Mouse (Mus musculus): Measurements from ENCODE around the gene Gm20388.

Gm20388 gene

DNA sequence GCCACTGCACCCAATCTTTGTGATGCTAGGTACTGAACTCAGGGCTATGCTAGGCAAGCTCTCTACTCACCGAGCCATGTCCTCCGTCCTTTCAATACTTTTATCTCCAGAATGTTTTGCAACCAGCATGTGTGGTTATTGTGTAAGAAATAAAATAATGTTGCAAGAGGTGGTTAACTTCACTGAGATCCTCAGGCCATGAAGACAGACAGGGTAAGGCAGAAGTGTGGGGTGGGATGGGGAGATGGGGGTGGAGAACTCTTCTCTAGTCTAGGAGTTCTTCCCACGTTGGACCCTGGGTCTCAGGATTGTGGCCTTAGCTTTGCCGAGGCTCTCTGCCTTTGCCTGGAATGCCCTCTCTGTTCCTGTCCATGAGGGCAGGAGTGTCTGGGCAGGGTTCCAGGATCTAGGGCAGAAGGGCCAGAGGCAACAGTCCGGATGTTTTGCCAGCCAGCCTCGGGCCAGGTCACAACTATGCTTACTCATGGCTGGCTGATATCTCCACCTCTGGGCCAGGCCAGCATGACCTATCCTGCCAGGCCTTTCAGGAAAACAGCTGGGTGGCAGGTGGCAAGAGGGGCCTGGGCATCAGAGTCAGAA, 1785.0 kb downstream of the Gm20388 start:
- DNase-seq (ENCODE audit: low spot score in 2 of 2), result no peak

DNA sequence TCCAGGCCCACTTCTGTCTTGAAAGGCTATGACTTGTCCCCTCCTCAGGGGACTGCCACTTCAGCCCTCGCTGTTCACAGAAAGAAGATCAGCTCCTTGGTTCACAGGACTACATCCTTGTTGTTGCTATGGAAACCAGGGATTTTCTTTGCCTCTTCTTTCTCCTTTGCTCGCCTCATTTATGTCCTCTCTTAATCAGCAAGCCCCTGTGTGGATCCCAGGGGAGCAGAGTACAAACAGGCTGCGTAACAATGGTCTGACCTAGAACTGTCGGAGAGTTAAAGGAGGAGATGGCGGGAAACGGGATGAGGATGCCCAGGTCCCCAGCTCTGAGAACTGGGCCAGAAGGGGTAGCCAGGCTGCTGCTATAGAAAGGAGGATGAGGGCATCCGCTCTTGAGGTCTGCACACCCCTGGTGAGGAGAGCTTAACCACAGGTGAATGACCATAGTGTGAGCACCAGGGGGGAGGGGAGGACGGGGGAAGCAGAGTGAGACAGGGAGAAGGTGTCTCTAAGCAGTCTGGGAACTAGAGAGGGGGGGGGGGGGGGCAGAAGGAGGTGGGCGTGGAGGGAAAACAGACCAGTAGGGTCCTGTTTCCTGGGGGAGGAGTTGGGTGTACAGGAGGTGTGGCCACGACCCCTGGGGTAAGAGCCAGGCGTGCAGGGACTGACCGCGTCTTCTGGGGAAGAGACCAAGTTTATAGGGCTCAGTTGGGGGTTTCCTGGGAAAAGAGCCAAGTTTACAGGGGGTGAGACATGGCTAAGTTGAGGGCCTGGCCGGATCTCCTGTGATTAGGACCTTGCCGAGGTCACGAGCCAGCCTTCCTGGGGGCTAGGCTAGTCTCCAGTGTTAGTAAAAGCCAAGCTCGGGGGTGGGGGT, 1787.3 kb downstream of the Gm20388 start:
- DNase-seq (ENCODE audit: low spot score in 2 of 2), result no peak

DNA sequence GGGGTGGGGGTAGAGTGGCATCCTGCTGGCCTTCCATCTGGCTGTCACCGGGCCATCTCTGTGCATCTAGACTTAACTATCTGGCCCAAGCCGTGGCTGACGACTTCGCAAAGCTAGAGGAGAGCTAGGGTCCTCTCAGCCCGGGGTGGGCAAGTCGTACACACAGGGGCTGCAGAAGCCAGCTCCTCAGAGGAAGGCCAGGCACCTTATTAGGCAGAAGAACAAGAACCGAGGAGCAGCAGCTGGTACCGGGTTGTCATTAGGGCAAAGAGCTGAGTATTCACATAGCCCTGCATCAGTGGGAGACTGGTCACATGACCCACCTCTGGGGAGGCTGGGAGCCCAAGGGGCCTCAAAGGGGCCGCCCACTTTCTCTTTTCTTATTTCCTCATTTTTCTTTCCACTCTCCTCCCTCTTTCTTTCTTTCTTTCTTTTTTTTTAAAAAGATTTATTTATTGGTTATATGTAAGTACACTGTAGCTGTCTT, 1788.0 kb downstream of the Gm20388 start:
- no peak for DNase-seq (ENCODE audit: low spot score in 2 of 2)

- no peak for DNase-seq (ENCODE audit: low spot score in 2 of 2)
Measured at GRCm38 (mm10) chr8:121699936-121700335, 1789.3 kb downstream of the Gm20388 start.

DNA sequence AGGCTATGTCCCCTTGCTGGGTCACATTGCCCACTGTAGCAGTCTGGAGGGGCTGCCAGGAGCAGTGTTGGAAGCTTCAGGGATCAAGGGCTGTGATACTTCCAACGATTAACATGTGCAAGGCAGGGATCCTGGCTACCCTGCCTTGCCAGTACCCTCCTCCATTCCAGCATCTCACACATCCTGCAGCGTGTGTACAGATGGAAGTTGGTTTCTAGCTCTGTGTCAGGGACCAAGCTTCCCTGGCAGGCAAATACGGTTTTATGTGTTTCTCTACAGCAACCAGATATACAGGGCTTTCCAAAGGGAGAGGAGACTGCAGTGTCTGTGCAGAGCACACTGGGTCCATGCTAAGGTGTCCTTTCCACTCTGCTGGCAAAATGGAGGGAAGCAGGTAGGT, 1794.5 kb downstream of the Gm20388 start:
- DNase-seq (ENCODE audit: low spot score in 2 of 2), result no peak

DNA sequence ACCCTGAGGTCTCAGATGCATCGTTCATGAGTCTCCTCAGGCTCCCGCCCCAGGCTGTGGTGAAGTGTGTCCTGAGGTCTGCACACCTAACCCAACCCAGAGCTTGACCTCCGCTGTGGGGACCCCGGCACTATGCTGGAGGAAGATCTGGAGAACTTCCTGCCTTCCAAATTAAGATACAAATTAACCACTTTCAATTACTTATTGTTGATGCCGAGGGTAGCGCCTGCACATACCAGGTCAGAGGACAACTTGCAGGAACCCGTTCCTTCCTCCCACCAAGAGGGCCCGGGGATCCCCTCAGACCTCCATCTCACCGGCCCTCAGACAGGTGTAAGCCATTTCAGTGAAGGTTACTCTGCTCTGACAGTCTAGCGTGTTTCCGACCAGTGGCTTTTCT, 1796.3 kb downstream of the Gm20388 start:
- DNase-seq (ENCODE audit: low spot score in 2 of 2), result no peak

DNA sequence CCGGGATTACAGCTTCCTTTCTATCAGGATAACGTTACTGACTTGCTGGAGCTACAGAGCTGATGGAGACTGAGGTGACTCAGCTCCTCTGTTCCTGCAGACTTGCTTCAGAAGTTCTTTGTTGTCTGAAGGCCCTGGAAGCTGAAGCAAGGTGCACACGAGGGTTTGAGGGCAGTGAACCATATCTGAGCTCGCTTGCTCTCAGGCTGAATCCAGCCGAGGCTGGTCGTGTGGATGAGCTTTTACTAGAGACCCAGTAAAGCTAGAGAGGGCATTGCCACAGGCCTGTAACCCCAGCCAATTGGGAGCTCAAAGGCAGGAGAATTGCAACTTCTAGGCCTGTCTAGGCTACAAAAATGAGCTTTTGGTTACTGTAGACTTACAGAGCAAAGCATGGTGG, 1797.8 kb downstream of the Gm20388 start:
- DNase-seq (ENCODE audit: low spot score in 2 of 2), result no peak

- DNase-seq (ENCODE audit: low spot score in 2 of 2), result no peak
Measured at GRCm38 (mm10) chr8:121717502-121717901, 1806.9 kb downstream of the Gm20388 start.

DNA sequence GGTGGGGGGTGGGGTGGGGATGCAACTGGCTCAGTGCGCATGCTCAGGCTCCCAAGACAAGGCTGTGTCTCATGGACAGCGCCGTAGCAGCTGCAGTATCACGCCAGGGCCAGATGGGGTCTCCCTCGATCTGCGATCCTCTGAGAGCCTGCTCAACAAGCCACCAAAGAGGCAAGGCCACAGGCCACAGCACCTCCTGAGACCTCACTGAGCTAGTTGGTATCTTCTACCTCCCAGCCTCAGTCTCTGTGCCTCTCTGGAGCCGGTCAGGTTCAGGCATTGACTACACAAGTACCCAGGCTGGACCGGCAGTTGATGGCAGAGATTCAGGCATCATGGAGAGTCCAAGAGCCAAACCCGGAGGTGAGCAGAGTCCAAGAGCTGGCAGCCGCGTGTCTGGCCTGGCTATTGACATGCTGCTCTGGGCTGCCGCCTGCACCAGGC, 1807.4 kb downstream of the Gm20388 start:
- peak; percentile 88 to 91 for DNase-seq (ENCODE audit: low spot score in 2 of 2)

DNA sequence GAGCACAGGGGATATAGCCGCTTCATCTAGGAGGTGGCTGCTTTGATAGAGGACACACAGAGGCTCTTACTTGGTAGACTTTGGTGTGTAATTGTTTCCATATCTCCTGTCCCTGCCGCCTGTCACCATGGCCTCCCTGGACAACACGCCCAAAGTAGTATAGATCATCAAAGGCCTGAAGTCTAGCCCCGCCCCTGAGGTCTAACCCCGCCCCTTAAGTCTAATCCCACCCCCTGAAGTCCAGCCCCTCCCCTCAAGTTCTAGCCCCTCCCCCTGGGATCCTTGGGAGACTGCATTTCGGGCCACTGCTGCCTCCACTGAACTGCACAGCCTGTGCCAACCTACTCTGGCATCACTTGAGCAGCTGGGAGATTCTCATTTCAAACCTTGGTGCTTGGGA, 1808.3 kb downstream of the Gm20388 start:
- DNase-seq (ENCODE audit: low spot score in 2 of 2), result no peak

- DNase-seq (ENCODE audit: low spot score in 2 of 2), result no peak
Measured at GRCm38 (mm10) chr8:121721072-121721471, 1810.4 kb downstream of the Gm20388 start.

GRCm38 (mm10) chr8:121723846-121724245, 1813.2 kb downstream of the Gm20388 start:
- no peak for DNase-seq (ENCODE audit: low spot score in 2 of 2)

DNA sequence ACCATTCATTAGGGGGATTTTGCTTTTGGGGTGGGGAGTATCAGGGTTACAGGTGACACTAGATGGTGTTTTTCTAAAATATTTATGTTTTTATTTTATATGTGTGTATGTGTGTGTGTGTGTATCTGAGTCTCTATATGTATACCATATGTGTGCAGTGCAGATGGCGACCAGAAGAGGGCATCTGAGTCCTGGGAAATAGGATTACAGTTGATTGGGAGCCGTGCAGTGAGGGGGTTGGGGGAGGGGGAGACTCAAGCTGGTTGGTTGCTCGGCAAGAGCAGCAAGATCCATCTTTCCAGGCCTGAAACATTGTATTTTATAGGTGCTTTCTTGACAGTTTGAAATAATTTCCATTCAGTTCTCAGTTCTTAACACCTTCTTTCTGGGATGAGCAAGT, 1816.5 kb downstream of the Gm20388 start:
- DNase-seq (ENCODE audit: low spot score in 2 of 2), result no peak

DNA sequence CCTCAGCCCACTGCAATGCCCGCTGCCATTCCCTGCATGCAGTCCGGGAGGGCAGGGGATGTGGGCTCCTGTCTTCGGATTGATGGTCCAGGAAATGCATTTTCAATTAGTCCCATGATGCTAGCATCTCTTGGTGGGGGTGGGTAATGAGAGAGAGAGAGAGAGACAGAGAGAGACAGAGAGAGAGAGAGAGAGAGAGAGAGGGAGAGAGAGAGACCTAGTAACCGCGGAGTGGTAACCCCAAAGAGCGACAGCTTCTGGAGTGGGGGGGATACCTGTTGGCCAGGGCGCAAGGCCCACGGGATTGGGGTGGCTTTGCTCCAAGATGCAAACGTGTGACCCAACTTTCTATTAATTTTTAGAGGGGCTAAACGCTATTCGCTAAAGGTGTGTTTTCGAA, 1818.7 kb downstream of the Gm20388 start, which contains the start of gene Jph3:
Gene Jph3 (plus strand): TSS at position 301 of the 400 bp plus-strand sequence.
- DNase-seq (ENCODE audit: low spot score in 2 of 2), result no peak

- no peak for DNase-seq (ENCODE audit: low spot score in 2 of 2)
Measured at GRCm38 (mm10) chr8:121729754-121730153, 1819.1 kb downstream of the Gm20388 start.

DNA sequence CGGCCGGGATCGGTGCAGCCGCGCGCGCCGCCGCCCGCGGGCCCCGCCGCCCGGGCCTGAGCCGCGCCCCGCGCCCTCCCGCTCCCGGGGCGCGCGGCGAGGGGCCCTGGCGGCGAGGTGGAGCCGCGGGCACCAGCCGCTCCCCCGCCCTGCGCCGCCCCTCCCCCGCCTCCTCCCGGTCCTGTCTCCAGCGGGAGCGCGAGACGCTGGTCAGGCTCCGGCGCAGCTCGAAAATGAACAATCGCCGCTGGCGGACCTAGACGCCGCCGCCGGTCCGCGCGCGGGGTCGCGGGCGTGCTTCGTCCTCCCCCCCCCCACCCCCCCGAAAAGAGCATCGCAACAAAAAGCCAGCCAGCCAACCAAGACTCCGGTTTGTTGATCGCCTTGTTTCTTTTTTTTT, 1819.5 kb downstream of the Gm20388 start:
- DNase-seq (ENCODE audit: low spot score in 2 of 2), result no peak

GRCm38 (mm10) chr8:121730646-121731045, 1820.0 kb downstream of the Gm20388 start:
- DNase-seq (ENCODE audit: low spot score in 2 of 2), result no peak

DNA sequence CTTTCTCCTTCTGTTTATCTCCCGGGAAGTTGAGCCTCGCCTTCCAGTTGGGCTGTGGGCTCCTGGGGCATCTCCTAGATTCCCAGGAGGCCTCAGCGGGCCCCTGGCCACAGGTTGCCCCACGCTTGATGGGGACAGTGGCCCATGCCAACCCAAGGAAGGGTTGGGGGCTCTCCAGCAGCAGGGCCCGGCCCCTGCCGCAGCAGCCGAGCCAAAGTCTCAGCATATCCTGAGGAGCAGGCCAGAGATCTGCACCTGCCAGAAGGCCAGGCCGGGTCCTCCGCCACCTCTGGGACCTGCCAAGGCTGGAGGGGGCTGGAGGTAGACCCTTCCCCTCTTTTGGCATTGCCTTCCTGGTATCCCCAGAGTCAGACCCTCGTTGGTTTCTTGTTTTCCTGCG, 1820.4 kb downstream of the Gm20388 start:
- DNase-seq (ENCODE audit: low spot score in 2 of 2), result no peak

GRCm38 (mm10) chr8:121731471-121732333, 1821.1 kb downstream of the Gm20388 start:
- DNase-seq (ENCODE audit: low spot score in 2 of 2), result peak; percentile 45 to 56

- no peak for DNase-seq (ENCODE audit: low spot score in 2 of 2)
Measured at GRCm38 (mm10) chr8:121732334-121732665, 1821.7 kb downstream of the Gm20388 start.

DNA sequence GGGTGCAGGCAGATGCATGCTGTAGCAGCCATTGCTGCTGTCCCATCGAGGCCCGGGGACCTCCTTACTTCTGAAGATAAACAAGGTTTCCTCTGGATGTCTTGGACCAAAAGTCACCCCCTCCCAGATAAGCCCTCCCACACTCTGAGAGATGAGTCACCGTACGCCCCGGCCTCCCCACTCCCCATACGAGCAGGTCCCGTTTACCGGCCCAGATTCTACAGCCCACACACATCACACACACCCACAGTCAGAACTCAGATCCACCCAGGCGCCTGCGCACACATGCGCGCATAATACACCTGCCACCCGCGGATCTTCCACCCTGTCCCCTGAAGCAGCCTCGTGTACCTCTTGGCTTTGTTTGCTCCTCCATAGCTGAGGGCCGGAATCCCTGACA, 1823.6 kb downstream of the Gm20388 start:
- DNase-seq (ENCODE audit: low spot score in 2 of 2), result peak; percentile 41 to 47

- DNase-seq (ENCODE audit: low spot score in 2 of 2), result no peak
Measured at GRCm38 (mm10) chr8:121736236-121736635, 1825.6 kb downstream of the Gm20388 start.
